Mouse (Mus musculus): ENCODE data around the gene Arl5c.
A peak's percentile ranks its signal among the peaks of the same experiment; 100 is the strongest.

The Arl5c gene

DNA sequence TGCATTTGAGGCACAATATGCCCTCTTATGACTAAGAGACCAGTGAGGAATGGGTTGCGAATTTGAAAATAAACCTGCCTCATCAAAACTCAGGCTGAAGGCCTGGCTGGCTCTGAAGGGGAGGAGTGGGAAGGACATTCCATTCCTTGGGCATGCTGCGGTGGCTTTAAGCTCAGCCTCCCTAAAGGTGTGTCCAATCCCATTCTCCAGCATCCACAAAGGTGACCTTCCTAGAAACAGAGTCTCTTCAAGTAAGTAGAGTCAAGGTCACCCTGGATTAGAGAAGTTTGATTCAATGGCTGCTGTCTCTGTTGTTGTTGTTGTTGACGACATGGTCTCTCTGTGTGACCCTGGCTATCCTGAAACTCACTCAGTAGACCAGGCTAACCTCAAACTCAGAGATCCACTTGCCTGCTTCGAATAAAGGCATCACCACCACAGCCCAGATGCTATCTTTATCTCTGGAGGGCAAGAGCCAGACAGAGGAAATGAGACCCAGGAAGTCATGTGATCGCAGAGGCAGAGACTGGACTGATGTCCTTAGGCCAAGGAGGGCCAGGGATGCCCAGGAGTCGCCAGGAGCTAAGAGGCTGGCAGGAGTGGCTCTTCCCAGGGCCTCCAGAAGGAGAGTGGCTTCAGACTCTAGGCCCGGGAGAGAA lies 37.2 kb downstream of the Arl5c start:
- no peak for DNase-seq (ENCODE audit: low read depth)

- no peak for DNase-seq (ENCODE audit: low read depth)
These were observed 38.9 kb downstream of the Arl5c start for GRCm38 (mm10) chr11:97956905-97957560.

DNA sequence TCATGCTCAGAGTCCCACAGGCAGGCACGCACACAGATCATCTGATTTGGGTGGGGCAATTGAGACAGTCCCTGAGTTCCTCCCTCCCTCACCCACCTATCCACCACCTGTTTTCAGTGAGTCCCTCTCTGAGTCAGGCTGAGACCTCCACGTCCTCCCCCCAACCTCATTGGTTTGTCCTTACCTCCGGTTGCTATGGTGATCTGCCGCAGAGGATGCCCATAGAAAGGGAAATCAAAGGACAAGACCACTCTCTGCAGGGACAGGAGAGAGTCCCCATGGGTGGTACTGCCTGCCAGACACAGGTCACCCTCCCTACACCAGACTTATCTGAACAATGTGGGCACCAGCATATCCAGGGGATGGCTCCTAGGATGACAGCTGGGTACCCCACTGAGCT lies 40.1 kb downstream of the Arl5c start:
- no peak for DNase-seq (ENCODE audit: low read depth)

- peak; percentile 70 for DNase-seq (ENCODE audit: low read depth)
These were observed 40.7 kb downstream of the Arl5c start for GRCm38 (mm10) chr11:97955146-97955902.

DNA sequence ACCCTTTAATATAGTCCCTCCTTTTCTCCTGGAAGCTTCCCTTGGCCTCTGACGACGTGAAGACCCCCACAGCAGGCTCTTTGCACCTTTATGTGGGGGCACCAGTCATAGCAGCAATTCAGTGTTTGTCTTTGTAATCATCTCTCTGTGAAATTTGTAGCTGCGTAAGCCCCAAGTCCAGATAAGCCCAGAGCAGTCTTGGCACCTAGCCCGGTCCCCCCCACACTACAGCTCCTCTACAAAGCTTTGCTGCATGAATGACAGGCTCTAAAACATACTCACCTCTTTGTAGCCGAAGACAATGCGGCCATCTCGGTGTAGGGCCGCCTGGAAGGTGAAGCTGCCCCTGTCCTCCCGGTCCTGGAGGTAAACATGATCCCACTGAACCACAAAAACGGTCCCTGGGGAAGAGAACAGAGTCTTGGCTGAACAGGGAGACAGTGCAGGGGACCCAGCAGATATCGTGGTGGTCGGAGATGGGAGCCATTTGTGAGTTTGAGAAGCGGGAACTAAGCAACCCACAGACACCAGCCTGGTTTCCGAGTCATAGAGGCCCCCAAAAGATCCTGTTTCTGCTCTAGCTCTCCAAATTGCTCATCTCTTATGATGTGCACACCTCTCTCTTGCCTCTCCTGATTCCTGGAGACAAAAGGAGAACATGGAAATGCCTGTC lies 41.4 kb downstream of the Arl5c start:
- DNase-seq (ENCODE audit: low read depth): no peak

DNA sequence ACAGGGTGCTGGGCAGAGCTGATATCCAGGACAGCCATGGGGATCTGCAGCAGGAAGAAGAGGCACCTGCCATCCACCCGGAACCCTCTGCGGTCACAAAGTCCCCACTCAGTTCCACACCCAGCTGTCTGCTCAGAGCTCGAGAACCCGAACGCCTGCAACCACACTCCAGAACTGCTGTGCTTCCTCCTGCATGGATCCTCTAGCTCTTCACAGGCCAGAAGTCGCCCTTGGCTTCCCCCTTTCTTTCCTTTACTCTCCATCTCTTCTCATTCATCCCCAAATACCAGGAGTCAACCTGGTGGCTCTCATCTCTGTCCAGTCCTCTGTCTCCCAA lies 42.1 kb downstream of the Arl5c start:
- DNase-seq (ENCODE audit: low read depth): no peak

DNA sequence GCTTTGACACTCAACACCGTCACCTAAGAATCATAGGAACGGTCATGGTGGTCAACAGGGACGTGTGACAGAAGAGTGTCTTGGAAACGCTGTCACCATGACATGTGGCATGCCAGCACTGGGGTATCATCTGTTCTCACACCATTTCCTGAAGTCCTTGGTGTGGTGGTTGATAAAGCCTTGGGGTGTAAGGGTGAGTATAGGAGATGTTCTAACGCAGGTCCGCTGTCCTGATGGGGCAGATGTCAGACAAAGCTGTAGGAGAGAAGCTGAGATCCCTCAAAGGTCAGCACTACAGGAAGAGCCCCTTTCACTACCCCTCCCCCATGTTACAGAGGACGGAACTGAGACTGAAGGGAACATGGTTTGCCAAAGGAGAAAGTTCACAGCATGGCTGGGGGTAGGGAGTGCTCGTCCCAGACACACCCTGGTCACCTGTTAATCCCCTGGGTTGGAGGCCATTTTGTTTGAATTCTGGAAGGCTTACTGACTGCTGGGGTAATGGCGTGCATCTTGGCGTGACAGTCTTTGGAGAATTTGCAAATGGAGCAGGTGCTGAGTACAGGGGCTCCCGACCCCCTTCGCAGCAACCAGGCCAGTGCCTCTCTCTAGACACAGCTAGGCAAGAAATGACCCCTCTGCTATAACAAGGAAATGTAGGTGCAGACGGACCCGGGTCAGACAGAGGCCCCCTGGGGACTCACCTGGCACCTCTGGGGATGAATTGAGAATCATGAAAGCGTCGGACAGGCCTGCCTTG lies 42.6 kb downstream of the Arl5c start:
- DNase-seq (ENCODE audit: low read depth): no peak

DNA sequence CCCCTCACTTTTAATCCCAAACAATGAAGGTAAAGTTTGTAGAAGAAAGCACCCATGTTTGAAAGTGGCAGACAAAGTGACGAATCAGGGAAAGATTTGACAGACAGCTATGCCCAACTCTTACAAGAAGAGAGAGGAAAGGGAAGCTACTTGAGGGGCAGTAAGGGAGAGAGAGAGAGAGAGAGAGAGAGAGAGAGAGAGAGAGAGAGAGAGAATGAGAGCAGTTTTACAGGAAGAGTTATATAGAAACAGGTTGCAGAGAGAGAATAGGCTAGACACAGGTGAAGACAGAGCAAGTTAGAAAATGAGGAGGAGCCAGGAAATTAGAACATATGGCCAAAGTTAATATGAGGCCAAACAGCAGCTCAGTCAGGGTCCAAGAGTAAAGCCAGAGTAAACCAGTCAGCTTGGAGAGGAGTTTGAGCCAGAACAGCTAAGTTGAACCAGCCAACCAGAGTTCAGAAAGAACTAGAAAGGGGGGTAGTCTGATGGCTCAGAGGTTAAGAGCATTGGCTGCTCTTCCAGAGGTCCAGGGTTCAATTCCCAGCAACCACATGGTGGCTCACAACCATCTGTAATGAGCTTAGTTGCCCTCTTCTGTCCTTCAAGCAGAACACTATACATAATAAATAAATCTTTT lies 43.5 kb downstream of the Arl5c start:
- no peak for DNase-seq (ENCODE audit: low read depth)

DNA sequence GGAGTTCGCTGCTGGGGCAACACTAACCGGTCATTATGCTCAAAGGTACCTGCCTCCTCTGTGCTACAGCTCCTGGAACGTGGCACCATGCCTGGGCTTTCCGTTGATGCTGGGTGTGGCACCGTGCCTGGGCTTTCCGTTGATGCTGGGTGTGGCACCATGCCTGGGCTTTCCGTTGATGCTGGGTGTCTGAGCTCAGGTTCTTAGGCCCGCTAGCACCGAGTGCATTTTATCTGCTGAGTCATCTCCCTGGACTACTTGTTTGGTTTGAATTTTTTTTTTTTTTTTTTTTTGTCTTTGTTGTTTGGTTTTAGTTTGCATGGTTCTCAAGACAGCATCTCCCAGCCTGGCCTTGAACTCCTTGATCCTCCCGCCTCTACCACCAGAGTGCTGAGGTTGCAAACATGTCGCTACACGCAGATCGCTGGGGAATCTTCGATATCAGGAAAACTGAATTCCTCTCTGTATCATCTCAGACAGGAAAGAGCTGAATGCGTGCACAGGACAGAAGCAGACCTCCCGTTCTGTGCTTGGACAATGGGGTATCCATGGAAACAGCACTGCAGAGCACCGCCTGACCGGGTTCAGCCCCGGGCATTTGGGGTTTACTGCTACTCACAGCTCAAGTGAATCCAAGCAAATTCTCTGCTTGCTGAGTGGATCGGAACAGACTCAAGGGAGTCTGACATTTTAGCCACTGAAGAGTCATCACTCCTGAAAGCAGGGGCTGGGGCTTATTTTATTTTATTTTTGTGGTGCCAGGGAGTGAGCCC lies 46.1 kb downstream of the Arl5c start:
- DNase-seq (ENCODE audit: low read depth): no peak

DNA sequence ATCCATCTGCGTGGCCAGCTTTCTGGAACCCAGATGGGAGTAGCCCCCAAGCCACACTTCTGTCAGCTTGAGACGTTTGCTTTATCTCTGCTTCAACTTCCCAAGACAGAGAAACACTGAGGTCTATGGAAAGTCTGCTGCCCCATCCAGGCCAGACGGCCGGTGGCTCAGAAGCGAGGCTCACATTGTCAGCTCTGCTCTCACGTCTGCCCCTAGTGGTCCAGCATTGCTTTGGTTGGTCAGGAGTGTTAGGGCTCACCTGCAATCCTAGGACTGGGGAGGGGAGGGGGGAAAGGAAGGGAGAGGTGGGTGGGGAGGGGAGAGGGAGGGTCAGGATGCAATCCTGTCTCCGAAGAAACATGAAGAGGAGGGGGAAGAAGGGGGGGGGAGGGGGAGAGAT lies 48.6 kb downstream of the Arl5c start:
- peak; percentile 57 for DNase-seq (ENCODE audit: low read depth)

DNA sequence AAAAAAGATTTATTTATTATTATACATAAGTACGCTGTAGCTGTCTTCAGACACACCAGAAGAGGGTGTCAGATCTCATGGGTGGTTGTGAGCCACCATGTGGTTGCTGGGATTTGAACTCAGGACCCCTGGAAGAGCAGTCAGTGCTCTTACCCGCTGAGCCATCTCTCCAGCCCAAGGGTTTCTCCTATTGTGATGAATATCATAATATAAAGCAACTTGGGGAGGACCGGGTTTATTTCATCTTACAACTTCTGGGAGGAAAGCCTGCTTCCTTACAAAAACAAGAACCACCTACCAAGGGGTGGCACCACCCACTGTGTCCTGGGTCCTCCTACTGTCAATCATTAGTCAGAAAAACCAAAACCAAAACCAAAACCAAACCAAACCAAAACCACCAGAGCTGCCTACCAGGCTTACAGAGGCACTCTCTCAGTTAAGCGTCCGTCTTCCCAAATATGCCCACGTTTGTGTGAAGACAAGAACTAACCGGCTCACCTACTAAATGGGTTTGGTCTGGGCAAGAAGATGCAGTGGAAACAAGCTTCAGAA lies 50.2 kb downstream of the Arl5c start:
- DNase-seq (ENCODE audit: low read depth): peak; percentile 57

DNA sequence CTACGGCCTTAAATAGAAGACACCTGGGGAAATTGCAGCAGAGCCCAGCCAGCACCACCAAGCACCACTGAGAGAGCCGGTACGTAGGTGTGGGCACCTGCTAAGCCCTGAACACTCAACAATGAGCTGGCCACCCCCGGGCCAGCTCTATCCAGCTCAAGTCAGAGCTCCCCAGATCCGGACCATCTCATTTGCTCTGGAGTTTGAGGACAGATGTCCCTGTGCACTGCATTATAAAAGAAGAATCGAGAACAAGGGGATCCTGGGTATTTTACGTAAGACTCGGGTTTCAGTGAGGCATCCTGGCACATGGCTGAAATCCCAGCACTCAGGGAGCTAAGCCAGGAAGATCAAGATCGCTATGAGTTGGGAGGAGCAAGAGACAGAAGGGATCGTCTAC lies 51.0 kb downstream of the Arl5c start:
- no peak for DNase-seq (ENCODE audit: low read depth)

DNA sequence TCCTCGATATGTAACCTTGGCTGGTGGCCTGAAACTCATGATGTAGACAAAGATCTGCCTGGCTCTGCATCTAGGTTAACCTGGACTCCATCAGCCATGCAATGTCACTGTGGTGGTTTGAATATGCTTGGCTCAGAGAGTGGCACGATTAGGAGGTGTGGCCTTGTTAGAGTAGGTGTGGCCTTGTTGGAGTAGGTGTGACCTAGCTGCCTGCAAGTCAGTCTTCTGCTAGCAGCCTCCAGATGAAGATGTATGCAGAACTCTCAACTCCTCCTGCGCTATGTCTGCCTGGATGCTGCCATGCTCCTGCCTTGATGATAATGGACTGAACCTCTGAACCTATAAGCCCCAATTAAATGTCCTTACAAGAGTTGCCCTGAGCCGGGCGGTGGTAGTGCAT lies 52.7 kb downstream of the Arl5c start:
- no peak for DNase-seq (ENCODE audit: low read depth)

- DNase-seq (ENCODE audit: low read depth): peak; percentile 36
These were observed 53.4 kb downstream of the Arl5c start for GRCm38 (mm10) chr11:97942420-97943111.

Measured in naive thymus-derived CD4-positive, alpha-beta T cell, adult 2 months (primary cell).